Mouse (Mus musculus) lung, embryonic 16.5 days (tissue): ENCODE data around the gene Unc93a2. TPM values are rescaled to one million over a fixed set of nuclear protein-coding genes. Genes with fewer than 3 reads are reported as not detected.
"Not testable (repeated sequence)": the region's sequence is repeated elsewhere in the genome, so short reads cannot be mapped to it uniquely, and the experiment has no call there.

ENCODE experiments used
- ATAC-seq: fragments of 200-750 bp; cut with Nextera tagmentation; 2 replicates; pipeline ENCODE4 v1.8.0; 2017; ENCODE audit warnings: low read depth, mild to moderate bottlenecking, moderate library complexity
- H3K27ac ChIP-seq: fragments of 300-500 bp; sonication (generic); 2 replicates; pipeline ENCODE4 v1.5.1; 2014; ENCODE audit warnings: mild to moderate bottlenecking, control low read depth, low read length
- H3K27me3 ChIP-seq: fragments of 300-500 bp; sonication (generic); 2 replicates; pipeline ENCODE4 v1.6.1; 2014; ENCODE audit warnings: low read depth, low read length, mixed read lengths; ENCODE audit not compliant: control insufficient read depth, insufficient read depth
- H3K36me3 ChIP-seq: fragments of 300-500 bp; sonication (generic); 2 replicates; pipeline ENCODE4 v1.6.1; 2014; ENCODE audit warnings: low read length; ENCODE audit not compliant: control insufficient read depth, insufficient read depth
- H3K4me1 ChIP-seq: fragments of 300-500 bp; sonication (generic); replicated peaks from 2 replicates; pipeline ENCODE4 v1.6.1; 2014; ENCODE audit warnings: low read length, mixed read lengths; ENCODE audit not compliant: control insufficient read depth, insufficient read depth
- H3K4me2 ChIP-seq: fragments of 300-500 bp; sonication (generic); 2 replicates; pipeline ENCODE4 v1.6.1; 2014; ENCODE audit warnings: low read depth, low read length, control low read depth
- H3K4me3 ChIP-seq: fragments of 300-500 bp; sonication (generic); 2 replicates; pipeline ENCODE4 v1.5.1; 2014; ENCODE audit warnings: mild to moderate bottlenecking, low read length, control low read depth
- H3K9ac ChIP-seq: fragments of 300-500 bp; sonication (generic); 2 replicates; pipeline ENCODE4 v1.6.1; 2014; ENCODE audit warnings: low read length, control low read depth
- H3K9me3 ChIP-seq: fragments of 300-500 bp; sonication (generic); 2 replicates; pipeline ENCODE4 v1.6.1; 2016; ENCODE audit warnings: low read length; ENCODE audit not compliant: control insufficient read depth
- WGBS: fragments of 180-500 bp; shearing (Covaris S2); extraction: QIAGEN DNeasy Blood & Tissue Kit; methylation state at CpG from one replicate; pipeline ENCODE4 v1.1.7; 2014; 5-methylcytosine and 5-hydroxymethylcytosine counted together
- polyA plus RNA-seq: library from polyadenylated mRNA; unstranded; fragments of >200 nt; fragmentation: Nextera tagmentation; extraction: Ambion mirVana; gene quantifications from 2 replicates; pipeline ENCODE4 v1.2.1, GENCODE M21; 2015

The Unc93a2 gene
- polyA plus RNA-seq, result not detected in 2 replicates

GRCm38 (mm10) chr17:7385364-7385763 lies at the start of gene Unc93a2:
Gene Unc93a2, minus strand, starts transcription at chr17:7385464.
- not testable (repeated sequence) for H3K9ac ChIP-seq, H3K27ac ChIP-seq, H3K4me1 ChIP-seq, H3K4me3 ChIP-seq, H3K36me3 ChIP-seq, H3K4me2 ChIP-seq, ATAC-seq, H3K27me3 ChIP-seq, H3K9me3 ChIP-seq
- 77% methylated on average over 3 of the region's 3 CpGs for WGBS

GRCm38 (mm10) chr17:7434121-7434520 lies 48.9 kb upstream of the Unc93a2 start:
- WGBS, result 81% methylated on average over 4 of the region's 4 CpGs
- not testable (repeated sequence) for H3K4me1 ChIP-seq, ATAC-seq

GRCm38 (mm10) chr17:7430210-7430631 lies 45.0 kb upstream of the Unc93a2 start:
- ATAC-seq, result peak; percentile 81
- H3K4me2 ChIP-seq, H3K4me1 ChIP-seq, H3K27ac ChIP-seq, H3K4me3 ChIP-seq, H3K27me3 ChIP-seq, H3K36me3 ChIP-seq, H3K9me3 ChIP-seq, H3K9ac ChIP-seq: not testable (repeated sequence)
- 25% methylated on average over 4 of the region's 4 CpGs for WGBS

More at GRCm38 (mm10) chr17:7434121-7434520, 48.9 kb upstream of the Unc93a2 start:
- H3K9ac ChIP-seq, H3K9me3 ChIP-seq, H3K27me3 ChIP-seq, H3K4me2 ChIP-seq, H3K36me3 ChIP-seq, H3K4me3 ChIP-seq, H3K27ac ChIP-seq: not testable (repeated sequence)

- not testable (repeated sequence) for H3K36me3 ChIP-seq, H3K27me3 ChIP-seq, H3K9me3 ChIP-seq, H3K4me3 ChIP-seq, H3K4me2 ChIP-seq, H3K4me1 ChIP-seq, H3K27ac ChIP-seq, H3K9ac ChIP-seq
- ATAC-seq, result peak; percentile 78
- WGBS, result 38% methylated on average over 3 of the region's 3 CpGs
Observed at GRCm38 (mm10) chr17:7420191-7420973, 35.1 kb upstream of the Unc93a2 start.

GRCm38 (mm10) chr17:7414601-7415310 lies 29.5 kb upstream of the Unc93a2 start:
- not testable (repeated sequence) for H3K4me1 ChIP-seq, H3K9ac ChIP-seq, H3K4me3 ChIP-seq, ATAC-seq, H3K9me3 ChIP-seq, H3K27me3 ChIP-seq, H3K27ac ChIP-seq, H3K4me2 ChIP-seq, H3K36me3 ChIP-seq
- WGBS, result 80% methylated on average over 6 of the region's 9 CpGs

- not testable (repeated sequence) for H3K27me3 ChIP-seq, H3K36me3 ChIP-seq, H3K4me3 ChIP-seq, ATAC-seq, H3K4me2 ChIP-seq, H3K27ac ChIP-seq, H3K4me1 ChIP-seq, H3K9ac ChIP-seq, H3K9me3 ChIP-seq
- WGBS, result 47% methylated on average over 8 of the region's 8 CpGs
Observed at GRCm38 (mm10) chr17:7413336-7413735, 28.1 kb upstream of the Unc93a2 start.

- not testable (repeated sequence) for H3K9me3 ChIP-seq, H3K4me3 ChIP-seq, ATAC-seq, H3K36me3 ChIP-seq, H3K27ac ChIP-seq, H3K4me1 ChIP-seq, H3K9ac ChIP-seq, H3K4me2 ChIP-seq, H3K27me3 ChIP-seq
- whole genome bisulfite sequencing, result 76% methylated on average over 6 of the region's 6 CpGs
Observed at GRCm38 (mm10) chr17:7399770-7400169, 14.5 kb upstream of the Unc93a2 start.

- H3K4me1 ChIP-seq, H3K4me3 ChIP-seq, H3K9ac ChIP-seq, H3K27ac ChIP-seq, H3K9me3 ChIP-seq, ATAC-seq, H3K36me3 ChIP-seq, H3K27me3 ChIP-seq, H3K4me2 ChIP-seq: not testable (repeated sequence)
- 63% methylated on average over 6 of the region's 6 CpGs for WGBS
Observed at GRCm38 (mm10) chr17:7398198-7398847, 13.1 kb upstream of the Unc93a2 start.

- H3K27ac ChIP-seq, H3K9me3 ChIP-seq, H3K4me2 ChIP-seq, H3K9ac ChIP-seq, ATAC-seq, H3K4me1 ChIP-seq, H3K4me3 ChIP-seq, H3K36me3 ChIP-seq, H3K27me3 ChIP-seq: not testable (repeated sequence)
- 81% methylated on average over 10 of the region's 13 CpGs for WGBS
Observed at GRCm38 (mm10) chr17:7397079-7397478, 11.8 kb upstream of the Unc93a2 start.
